Mouse (Mus musculus): ENCODE measurements at regions not wholly inside any gene's neighbourhood (a gene's known extent, or its start where the extent isn't known, plus 50 kb on each side); places are given as distances from the start of the nearest gene placed in this dataset.

DNA sequence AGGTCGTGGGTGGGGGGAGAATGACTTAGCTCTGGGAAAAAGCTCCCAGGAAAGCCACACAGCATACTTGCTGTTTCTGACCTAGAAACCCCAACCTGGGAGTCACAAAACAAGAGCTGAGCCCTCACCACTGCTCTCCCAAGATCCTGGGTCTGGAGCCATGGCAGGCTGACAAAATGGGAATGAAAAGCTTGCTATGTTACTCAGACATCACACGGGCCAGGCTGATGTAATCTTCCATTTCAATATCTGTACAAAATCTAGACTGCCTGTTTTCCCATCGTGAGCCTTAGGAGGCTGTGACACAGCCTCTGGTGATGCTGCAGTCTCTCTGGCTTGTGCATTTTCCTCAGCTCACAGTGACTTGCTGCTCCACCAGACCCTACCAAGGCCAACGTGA, 325.1 kb downstream of the Diras2 start:
- H3K4me3 ChIP-seq (ENCODE audit: insufficient read depth, low read depth, low read length), result no peak overlapping the region
- DNase-seq, result no peak
- no peak overlapping the region for H3K27ac ChIP-seq (ENCODE audit: insufficient read depth, low read depth, low read length)
- TF ChIP-seq CTCF (conservative IDR thresholded peaks at IDR 0.05; ENCODE audit: insufficient read depth, insufficient read length, low read depth, low read length), result no peak
- no peak for TF ChIP-seq POLR2A (IDR thresholded peaks at IDR 0.05; ENCODE audit: low read depth, low read length)
- H3K4me1 ChIP-seq (ENCODE audit: control insufficient read depth, insufficient read depth, low read length), result no peaks in the 10 kb centered on the region
- H3K36me3 ChIP-seq (ENCODE audit: control insufficient read depth, insufficient read depth, low read length), result no peaks in the 10 kb centered on the region
- H3K27me3 ChIP-seq (replicated peaks; ENCODE audit: control insufficient read depth, insufficient read depth, low read length), result no peaks in the 10 kb centered on the region
- 70% methylated on average over 4 of the region's 4 CpGs for WGBS

GRCm38 (mm10) chr13:52216343-52216742, 314.7 kb downstream of the Diras2 start:
- no peak overlapping the region for H3K4me3 ChIP-seq (ENCODE audit: insufficient read depth, low read depth, low read length)
- H3K36me3 ChIP-seq (ENCODE audit: control insufficient read depth, insufficient read depth, low read length), result no peaks in the 10 kb centered on the region
- DNase-seq, result no peak
- H3K27me3 ChIP-seq (replicated peaks; ENCODE audit: control insufficient read depth, insufficient read depth, low read length), result no peaks in the 10 kb centered on the region
- no peak overlapping the region for H3K27ac ChIP-seq (ENCODE audit: insufficient read depth, low read depth, low read length)
- 79% methylated on average over 5 of the region's 5 CpGs for WGBS
- TF ChIP-seq CTCF (conservative IDR thresholded peaks at IDR 0.05; ENCODE audit: insufficient read depth, insufficient read length, low read depth, low read length) (no peak), POLR2A (IDR thresholded peaks at IDR 0.05; ENCODE audit: low read depth, low read length) (no peak)
- no peaks in the 10 kb centered on the region for H3K4me1 ChIP-seq (ENCODE audit: control insufficient read depth, insufficient read depth, low read length)

- Histone ChIP-seq H3K4me3 (ENCODE audit: insufficient read depth, low read depth, low read length) (no peak overlapping the region), H3K36me3 (ENCODE audit: control insufficient read depth, insufficient read depth, low read length) (no peaks in the 10 kb centered on the region), H3K4me1 (ENCODE audit: control insufficient read depth, insufficient read depth, low read length) (0 out of 2 replicates have a peak, but pooled peaks cover under 1% of the 10 kb centered on the region), H3K27me3 (replicated peaks; ENCODE audit: control insufficient read depth, insufficient read depth, low read length) (no peaks in the 10 kb centered on the region), H3K27ac (ENCODE audit: insufficient read depth, low read depth, low read length) (no peak overlapping the region)
- 82% methylated on average over 5 of the region's 5 CpGs for WGBS
- no peak for TF ChIP-seq POLR2A (IDR thresholded peaks at IDR 0.05; ENCODE audit: low read depth, low read length)
- TF ChIP-seq CTCF (conservative IDR thresholded peaks at IDR 0.05; ENCODE audit: insufficient read depth, insufficient read length, low read depth, low read length), result no peak
- no peak for DNase-seq
Measured at GRCm38 (mm10) chr13:52217066-52217465, 314.0 kb downstream of the Diras2 start.

GRCm38 (mm10) chr13:52217741-52218140, 313.3 kb downstream of the Diras2 start:
- Histone ChIP-seq H3K4me3 (ENCODE audit: insufficient read depth, low read depth, low read length) (no peak overlapping the region), H3K27ac (ENCODE audit: insufficient read depth, low read depth, low read length) (no peak overlapping the region), H3K4me1 (ENCODE audit: control insufficient read depth, insufficient read depth, low read length) (0 out of 2 replicates have a peak, but pooled peaks cover 4% of the 10 kb centered on the region), H3K27me3 (replicated peaks; ENCODE audit: control insufficient read depth, insufficient read depth, low read length) (no peaks in the 10 kb centered on the region), H3K36me3 (ENCODE audit: control insufficient read depth, insufficient read depth, low read length) (no peaks in the 10 kb centered on the region)
- DNase-seq, result no peak
- no peak for TF ChIP-seq CTCF (conservative IDR thresholded peaks at IDR 0.05; ENCODE audit: insufficient read depth, insufficient read length, low read depth, low read length)
- TF ChIP-seq POLR2A (IDR thresholded peaks at IDR 0.05; ENCODE audit: low read depth, low read length), result no peak
- WGBS, result 73% methylated on average over 7 of the region's 7 CpGs

- Histone ChIP-seq H3K4me3 (ENCODE audit: insufficient read depth, low read depth, low read length) (no peak overlapping the region), H3K4me1 (ENCODE audit: control insufficient read depth, insufficient read depth, low read length) (0 out of 2 replicates have a peak, but pooled peaks cover 4% of the 10 kb centered on the region), H3K36me3 (ENCODE audit: control insufficient read depth, insufficient read depth, low read length) (no peaks in the 10 kb centered on the region), H3K27me3 (replicated peaks; ENCODE audit: control insufficient read depth, insufficient read depth, low read length) (no peaks in the 10 kb centered on the region), H3K27ac (ENCODE audit: insufficient read depth, low read depth, low read length) (no peak overlapping the region)
- WGBS, result 49% methylated on average over 11 of the region's 11 CpGs
- TF ChIP-seq POLR2A (IDR thresholded peaks at IDR 0.05; ENCODE audit: low read depth, low read length) (no peak), CTCF (conservative IDR thresholded peaks at IDR 0.05; ENCODE audit: insufficient read depth, insufficient read length, low read depth, low read length) (no peak)
- DNase-seq, result peak; percentile 58
Measured at GRCm38 (mm10) chr13:52222315-52223097, 308.6 kb downstream of the Diras2 start.

DNA sequence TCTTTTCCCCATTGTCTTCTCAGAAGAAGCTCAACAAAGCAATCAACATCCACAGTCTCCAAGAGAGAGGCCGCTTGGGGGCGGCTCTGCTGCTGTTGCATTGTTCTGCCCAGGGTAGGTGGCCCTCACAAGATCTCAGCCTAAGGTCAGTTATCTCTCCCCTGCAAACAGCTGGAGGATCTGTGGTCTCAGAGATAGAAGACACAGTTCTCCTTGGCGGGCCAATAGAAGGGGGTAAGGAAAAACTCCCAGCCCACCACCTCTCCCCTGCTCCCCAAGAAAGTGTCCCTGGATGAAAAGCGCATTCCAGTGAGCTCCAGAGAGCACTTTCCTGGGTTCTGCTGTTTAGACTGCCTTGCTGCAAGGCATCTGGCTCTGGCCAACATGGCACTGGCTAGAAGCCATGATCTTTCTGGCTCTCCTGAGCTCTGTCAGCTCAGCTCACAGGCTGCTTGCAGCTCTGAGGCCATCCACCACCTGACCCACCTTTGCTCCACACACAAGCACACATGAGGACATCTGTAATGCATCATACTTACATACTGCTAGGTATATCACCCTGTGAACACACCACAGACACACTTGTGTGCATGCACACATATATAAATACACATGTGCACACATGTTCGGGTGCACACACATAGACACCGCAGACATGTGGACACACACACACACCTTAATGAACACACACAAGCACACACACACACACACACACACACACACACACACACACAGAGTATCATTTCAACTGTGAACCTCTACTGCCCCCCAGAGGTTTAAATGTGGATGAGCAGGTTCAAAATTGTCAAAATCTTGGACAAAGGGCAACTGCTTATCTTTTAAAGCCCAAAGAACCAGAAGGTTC, 307.7 kb downstream of the Diras2 start:
- TF ChIP-seq POLR2A (IDR thresholded peaks at IDR 0.05; ENCODE audit: low read depth, low read length) (no peak), CTCF (conservative IDR thresholded peaks at IDR 0.05; ENCODE audit: insufficient read depth, insufficient read length, low read depth, low read length) (peak; percentile 50)
- Histone ChIP-seq H3K4me3 (ENCODE audit: insufficient read depth, low read depth, low read length) (no peak overlapping the region), H3K27ac (ENCODE audit: insufficient read depth, low read depth, low read length) (no peak overlapping the region), H3K36me3 (ENCODE audit: control insufficient read depth, insufficient read depth, low read length) (no peaks in the 10 kb centered on the region), H3K27me3 (replicated peaks; ENCODE audit: control insufficient read depth, insufficient read depth, low read length) (no peaks in the 10 kb centered on the region), H3K4me1 (ENCODE audit: control insufficient read depth, insufficient read depth, low read length) (0 out of 2 replicates have a peak, but pooled peaks cover 4% of the 10 kb centered on the region)
- 86% methylated on average over 6 of the region's 6 CpGs for WGBS
- DNase-seq, result peak; percentile 71

GRCm38 (mm10) chr13:52233971-52234370, 297.1 kb downstream of the Diras2 start:
- Histone ChIP-seq H3K36me3 (ENCODE audit: control insufficient read depth, insufficient read depth, low read length) (no peaks in the 10 kb centered on the region), H3K27me3 (replicated peaks; ENCODE audit: control insufficient read depth, insufficient read depth, low read length) (no peaks in the 10 kb centered on the region), H3K27ac (ENCODE audit: insufficient read depth, low read depth, low read length) (no peak overlapping the region), H3K4me3 (ENCODE audit: insufficient read depth, low read depth, low read length) (no peak overlapping the region), H3K4me1 (ENCODE audit: control insufficient read depth, insufficient read depth, low read length) (no peaks in the 10 kb centered on the region)
- TF ChIP-seq CTCF (conservative IDR thresholded peaks at IDR 0.05; ENCODE audit: insufficient read depth, insufficient read length, low read depth, low read length) (no peak), POLR2A (IDR thresholded peaks at IDR 0.05; ENCODE audit: low read depth, low read length) (no peak)
- WGBS, result 77% methylated on average over 5 of the region's 5 CpGs
- DNase-seq, result no peak
